Mouse (Mus musculus): ENCODE measurements around the gene Atp4b. TPM values are rescaled to one million over a fixed set of nuclear protein-coding genes. Genes with fewer than 3 reads are reported as not detected.
"Not testable (repeated sequence)": the region's sequence is repeated elsewhere in the genome, so short reads cannot be mapped to it uniquely, and the experiment has no call there.

The Atp4b gene
- polyA plus RNA-seq, 1 experiment from 2014 or later: not detected

GRCm38 (mm10) chr8:13343134-13343533 lies 53.5 kb downstream of the Atp4b start:
- Histone ChIP-seq H3K27me3 (ENCODE audit: control insufficient read depth, insufficient read depth, low read length) (no peaks in the 10 kb centered on the region), H3K9me3 (replicated peaks; ENCODE audit: control insufficient read depth, low read length) (no peaks in the 10 kb centered on the region), H3K9ac (ENCODE audit: low read length) (no peak overlapping the region), H3K4me2 (ENCODE audit: low read depth, low read length) (no peak overlapping the region), H3K4me3 (ENCODE audit: low read length) (no peak overlapping the region), H3K27ac (ENCODE audit: low read length) (no peak overlapping the region), H3K4me1 (ENCODE audit: control insufficient read depth, insufficient read depth, low read length) (peaks cover 13% of the 10 kb centered on the region), H3K36me3 (ENCODE audit: control insufficient read depth, insufficient read depth) (peaks cover 45% of the 10 kb centered on the region)
- no peak for ATAC-seq (replicated peaks; ENCODE audit: extremely low read depth, insufficient read depth, low FRiP score)
- WGBS: 82% methylated on average over 4 of the region's 4 CpGs

- no peak overlapping the region for H3K4me3 ChIP-seq (ENCODE audit: low read length)
- ATAC-seq (replicated peaks; ENCODE audit: extremely low read depth, insufficient read depth, low FRiP score): no peak
- no peak overlapping the region for H3K27ac ChIP-seq (ENCODE audit: low read length)
- no peak overlapping the region for H3K4me2 ChIP-seq (ENCODE audit: low read depth, low read length)
- H3K9ac ChIP-seq (ENCODE audit: low read length): no peak overlapping the region
- H3K9me3 ChIP-seq (replicated peaks; ENCODE audit: control insufficient read depth, low read length): no peaks in the 10 kb centered on the region
- H3K36me3 ChIP-seq (ENCODE audit: control insufficient read depth, insufficient read depth): peaks cover 37% of the 10 kb centered on the region
- H3K27me3 ChIP-seq (ENCODE audit: control insufficient read depth, insufficient read depth, low read length): no peaks in the 10 kb centered on the region
- 61% methylated on average over 2 of the region's 2 CpGs for WGBS
- peaks cover 17% of the 10 kb centered on the region for H3K4me1 ChIP-seq (ENCODE audit: control insufficient read depth, insufficient read depth, low read length)
These were observed 54.3 kb downstream of the Atp4b start for GRCm38 (mm10) chr8:13342340-13342739.

GRCm38 (mm10) chr8:13340650-13341049 lies 56.0 kb downstream of the Atp4b start:
- peaks cover 25% of the 10 kb centered on the region for H3K36me3 ChIP-seq (ENCODE audit: control insufficient read depth, insufficient read depth)
- WGBS: 85% methylated on average over 8 of the region's 8 CpGs
- H3K9me3 ChIP-seq (replicated peaks; ENCODE audit: control insufficient read depth, low read length): no peaks in the 10 kb centered on the region
- no peak overlapping the region for H3K4me2 ChIP-seq (ENCODE audit: low read depth, low read length)
- no peak overlapping the region for H3K27ac ChIP-seq (ENCODE audit: low read length)
- H3K4me1 ChIP-seq (ENCODE audit: control insufficient read depth, insufficient read depth, low read length): peaks cover 17% of the 10 kb centered on the region
- ATAC-seq (replicated peaks; ENCODE audit: extremely low read depth, insufficient read depth, low FRiP score): no peak
- no peak overlapping the region for H3K9ac ChIP-seq (ENCODE audit: low read length)
- no peak overlapping the region for H3K4me3 ChIP-seq (ENCODE audit: low read length)
- H3K27me3 ChIP-seq (ENCODE audit: control insufficient read depth, insufficient read depth, low read length): no peaks in the 10 kb centered on the region

- Histone ChIP-seq H3K9me3 (replicated peaks; ENCODE audit: control insufficient read depth, low read length) (no peaks in the 10 kb centered on the region), H3K4me1 (ENCODE audit: control insufficient read depth, insufficient read depth, low read length) (peaks cover 17% of the 10 kb centered on the region), H3K4me2 (ENCODE audit: low read depth, low read length) (peak overlapping the region; percentile 94), H3K27me3 (ENCODE audit: control insufficient read depth, insufficient read depth, low read length) (no peaks in the 10 kb centered on the region), H3K9ac (ENCODE audit: low read length) (peak overlapping the region; percentile 94), H3K4me3 (ENCODE audit: low read length) (peak overlapping the region; percentile 85), H3K27ac (ENCODE audit: low read length) (no peak overlapping the region), H3K36me3 (ENCODE audit: control insufficient read depth, insufficient read depth) (peaks cover 25% of the 10 kb centered on the region)
- ATAC-seq (replicated peaks; ENCODE audit: extremely low read depth, insufficient read depth, low FRiP score): no peak
- WGBS: 20% methylated on average over 11 of the region's 11 CpGs
These were observed 57.0 kb downstream of the Atp4b start for GRCm38 (mm10) chr8:13339646-13339990.

- Histone ChIP-seq H3K9ac (ENCODE audit: low read length) (peak overlapping the region; percentile 94), H3K4me1 (ENCODE audit: control insufficient read depth, insufficient read depth, low read length) (peaks cover 17% of the 10 kb centered on the region), H3K27me3 (ENCODE audit: control insufficient read depth, insufficient read depth, low read length) (no peaks in the 10 kb centered on the region), H3K27ac (ENCODE audit: low read length) (peak overlapping the region; percentile 74), H3K4me3 (ENCODE audit: low read length) (peak overlapping the region; percentile 85), H3K36me3 (ENCODE audit: control insufficient read depth, insufficient read depth) (peaks cover 20% of the 10 kb centered on the region), H3K4me2 (ENCODE audit: low read depth, low read length) (peak overlapping the region; percentile 94), H3K9me3 (replicated peaks; ENCODE audit: control insufficient read depth, low read length) (no peaks in the 10 kb centered on the region)
- under 1% methylated on average over 57 of the region's 70 CpGs for WGBS
- ATAC-seq (replicated peaks; ENCODE audit: extremely low read depth, insufficient read depth, low FRiP score): peak; percentile 53
These were observed 57.6 kb downstream of the Atp4b start for GRCm38 (mm10) chr8:13338901-13339645.

- H3K4me3 ChIP-seq (ENCODE audit: low read length): peak within 1 kb of the TSS; percentile 85
- H3K27me3 ChIP-seq (ENCODE audit: control insufficient read depth, insufficient read depth, low read length): no peaks in the 10 kb centered on the region
- H3K9ac ChIP-seq (ENCODE audit: low read length): peak within 1 kb of the TSS; percentile 94
- H3K9me3 ChIP-seq (replicated peaks; ENCODE audit: control insufficient read depth, low read length): no peaks in the 10 kb centered on the region
- peak; percentile 93 for ATAC-seq (replicated peaks; ENCODE audit: extremely low read depth, insufficient read depth, low FRiP score)
- peaks cover 13% of the 10 kb centered on the region for H3K36me3 ChIP-seq (ENCODE audit: control insufficient read depth, insufficient read depth)
- peaks cover 17% of the 10 kb centered on the region for H3K4me1 ChIP-seq (ENCODE audit: control insufficient read depth, insufficient read depth, low read length)
- H3K4me2 ChIP-seq (ENCODE audit: low read depth, low read length): peak within 1 kb of the TSS; percentile 94
- 1% methylated on average over 39 of the region's 72 CpGs for WGBS
- H3K27ac ChIP-seq (ENCODE audit: low read length): peak within 1 kb of the TSS; percentile 74
These were observed 58.3 kb downstream of the Atp4b start, which contains the start of gene Tfdp1 for GRCm38 (mm10) chr8:13338255-13338860. Tfdp1 (plus strand) TSS chr8:13338751.

- 71% methylated on average over 3 of the region's 3 CpGs for WGBS
- Histone ChIP-seq H3K9ac (ENCODE audit: low read length) (no peak overlapping the region), H3K27me3 (ENCODE audit: control insufficient read depth, insufficient read depth, low read length) (no peaks in the 10 kb centered on the region), H3K4me1 (ENCODE audit: control insufficient read depth, insufficient read depth, low read length) (peaks cover 17% of the 10 kb centered on the region), H3K4me2 (ENCODE audit: low read depth, low read length) (peak overlapping the region; percentile 94), H3K9me3 (replicated peaks; ENCODE audit: control insufficient read depth, low read length) (no peaks in the 10 kb centered on the region), H3K27ac (ENCODE audit: low read length) (no peak overlapping the region), H3K36me3 (ENCODE audit: control insufficient read depth, insufficient read depth) (peaks cover 10% of the 10 kb centered on the region; the same call in 1 of the 2 replicates), H3K4me3 (ENCODE audit: low read length) (no peak overlapping the region)
- no peak for ATAC-seq (replicated peaks; ENCODE audit: extremely low read depth, insufficient read depth, low FRiP score)
These were observed 58.9 kb downstream of the Atp4b start for GRCm38 (mm10) chr8:13337678-13338077.

GRCm38 (mm10) chr8:13337245-13337644 lies 59.4 kb downstream of the Atp4b start:
- H3K27me3 ChIP-seq (ENCODE audit: control insufficient read depth, insufficient read depth, low read length); ATAC-seq (replicated peaks; ENCODE audit: extremely low read depth, insufficient read depth, low FRiP score); H3K36me3 ChIP-seq (ENCODE audit: control insufficient read depth, insufficient read depth); H3K9ac ChIP-seq (ENCODE audit: low read length); H3K4me2 ChIP-seq (ENCODE audit: low read depth, low read length); H3K4me3 ChIP-seq (ENCODE audit: low read length); H3K27ac ChIP-seq (ENCODE audit: low read length); H3K9me3 ChIP-seq (replicated peaks; ENCODE audit: control insufficient read depth, low read length): not testable (repeated sequence)
- peaks cover 17% of the 10 kb centered on the region for H3K4me1 ChIP-seq (ENCODE audit: control insufficient read depth, insufficient read depth, low read length)
- WGBS: 77% methylated on average over 6 of the region's 6 CpGs

Measured in heart, embryonic 16.5 days (tissue).